Mouse (Mus musculus) spleen, adult 2 months (tissue): ENCODE data around the gene Rpl27a.

Experiments used
- CTCF ChIP-seq: fragments of 200-500 bp; IDR thresholded peaks from 2 replicates; pipeline ENCODE4 v1.5.1; 2011; ENCODE audit warnings: mild to moderate bottlenecking, inconsistent platforms; ENCODE audit not compliant: insufficient read depth, insufficient read length, insufficient replicate concordance; ENCODE audit errors: extremely low read depth
- POLR2A ChIP-seq: fragments of 200-500 bp; IDR thresholded peaks from 2 replicates; pipeline ENCODE4 v1.6.1; 2011; ENCODE audit warnings: low read depth, low read length, inconsistent platforms

GRCm38 (mm10) chr7:109546186-109546585 lies 27.2 kb downstream of the Rpl27a start:
- TF ChIP-seq CTCF (no peak), POLR2A (no peak)
